Mouse (Mus musculus): Measurements from ENCODE around the gene Trib3. TPM values are rescaled to one million over a fixed set of nuclear protein-coding genes. Genes with fewer than 3 reads are reported as not detected.

Trib3 gene
- polyA plus RNA-seq, 1 experiment: 2.4 TPM

GRCm38 (mm10) chr2:152346776-152347465 is 3.1 kb upstream of the Trib3 start:
- DNase-seq (ENCODE audit: low spot score): no peak

GRCm38 (mm10) chr2:152345393-152345792 is 1.6 kb upstream of the Trib3 start:
- DNase-seq (ENCODE audit: low spot score): no peak

GRCm38 (mm10) chr2:152344909-152345308 is 1.1 kb upstream of the Trib3 start:
- DNase-seq (ENCODE audit: low spot score): no peak

GRCm38 (mm10) chr2:152344361-152344760 is 529 bp upstream of the Trib3 start:
- no peak for DNase-seq (ENCODE audit: low spot score)

GRCm38 (mm10) chr2:152339631-152340179 is 4.1 kb downstream of the Trib3 start:
- no peak for DNase-seq (ENCODE audit: low spot score)

- DNase-seq (ENCODE audit: low spot score): no peak
Observed at GRCm38 (mm10) chr2:152338319-152338718, 5.5 kb downstream of the Trib3 start.

GRCm38 (mm10) chr2:152337591-152338212 is 6.1 kb downstream of the Trib3 start:
- DNase-seq (ENCODE audit: low spot score): no peak

GRCm38 (mm10) chr2:152336856-152337255 is 7.0 kb downstream of the Trib3 start:
- no peak for DNase-seq (ENCODE audit: low spot score)

GRCm38 (mm10) chr2:152335289-152335820 is 8.5 kb downstream of the Trib3 start:
- DNase-seq (ENCODE audit: low spot score): no peak

GRCm38 (mm10) chr2:152333345-152334006 is 10.4 kb downstream of the Trib3 start:
- no peak for DNase-seq (ENCODE audit: low spot score)

GRCm38 (mm10) chr2:152332101-152332825 is 11.6 kb downstream of the Trib3 start, which contains the start of gene Rbck1:
TSS of gene Rbck1 (minus strand) at chr2:152332653.
- peak; percentile 88 for DNase-seq (ENCODE audit: low spot score)

- no peak for DNase-seq (ENCODE audit: low spot score)
Observed at GRCm38 (mm10) chr2:152330858-152331423, 12.9 kb downstream of the Trib3 start.

- DNase-seq (ENCODE audit: low spot score): no peak
Observed at GRCm38 (mm10) chr2:152327980-152328379, 15.9 kb downstream of the Trib3 start.

GRCm38 (mm10) chr2:152326654-152327053 is 17.2 kb downstream of the Trib3 start:
- no peak for DNase-seq (ENCODE audit: low spot score)

GRCm38 (mm10) chr2:152326157-152326556 is 17.7 kb downstream of the Trib3 start:
- no peak for DNase-seq (ENCODE audit: low spot score)

- DNase-seq (ENCODE audit: low spot score): no peak
Observed at GRCm38 (mm10) chr2:152324842-152325241, 19.0 kb downstream of the Trib3 start.

GRCm38 (mm10) chr2:152323971-152324370 is 19.9 kb downstream of the Trib3 start:
- DNase-seq (ENCODE audit: low spot score): no peak

- no peak for DNase-seq (ENCODE audit: low spot score)
Observed at GRCm38 (mm10) chr2:152322198-152322597, 21.6 kb downstream of the Trib3 start.

GRCm38 (mm10) chr2:152321558-152321957 is 22.3 kb downstream of the Trib3 start:
- DNase-seq (ENCODE audit: low spot score): no peak

- no peak for DNase-seq (ENCODE audit: low spot score)
Observed at GRCm38 (mm10) chr2:152317054-152317453, 26.8 kb downstream of the Trib3 start.

GRCm38 (mm10) chr2:152313926-152314325 is 29.9 kb downstream of the Trib3 start:
- DNase-seq (ENCODE audit: low spot score): no peak

Data from urinary bladder, adult 2 months (tissue).